Mouse (Mus musculus) E14TG2a.4 (cell line): ENCODE results near the gene Spocd1.

Experiments
- CTCF ChIP-seq: conservative IDR thresholded peaks from 2 replicates; pipeline ENCODE4 v1.5.1; 2014; ENCODE audit warnings: low read length
- NANOG ChIP-seq: IDR thresholded peaks from 2 replicates; pipeline ENCODE4 v1.6.1; 2014; ENCODE audit warnings: borderline replicate concordance, low read length, mixed read lengths

- TF ChIP-seq CTCF: no peak
- no peak for TF ChIP-seq NANOG
These were observed 14.4 kb upstream of the Spocd1 start for GRCm38 (mm10) chr4:129914686-129915085.
